Mouse (Mus musculus) neural tube, embryonic 11.5 days (tissue): Measurements from ENCODE around the gene Abcc2. TPM values are rescaled to one million over a fixed set of nuclear protein-coding genes. Genes with fewer than 3 reads are reported as not detected.
A peak's percentile ranks its signal among the peaks of the same experiment; 100 is the strongest.

Experiments used
- ATAC-seq: fragments of 200-750 bp; cut with Nextera tagmentation; 2 replicates; pipeline ENCODE4 v1.8.0; 2017; ENCODE audit warnings: moderate number of reproducible peaks, mild to moderate bottlenecking, moderate TSS enrichment, moderate library complexity; ENCODE audit not compliant: insufficient read depth, low FRiP score, low TSS enrichment
- DNase-seq: peaks from one replicate; pipeline ENCODE4 v3.0.0-alpha.2; 2015; ENCODE audit warnings: low spot score
- H3K27ac ChIP-seq: fragments of 300-500 bp; sonication (generic); 2 replicates; pipeline ENCODE4 v1.5.1; 2014; ENCODE audit warnings: low read depth, mild to moderate bottlenecking, low read length
- H3K27me3 ChIP-seq: fragments of 300-500 bp; sonication (generic); 2 replicates; pipeline ENCODE4 v1.6.1; 2014; ENCODE audit warnings: mild to moderate bottlenecking, low read length, mixed read lengths; ENCODE audit not compliant: control insufficient read depth, insufficient read depth
- H3K36me3 ChIP-seq: fragments of 300-500 bp; sonication (generic); 2 replicates; pipeline ENCODE4 v1.6.1; 2014; ENCODE audit warnings: mild to moderate bottlenecking, low read length, moderate library complexity, mixed read lengths; ENCODE audit not compliant: control insufficient read depth, insufficient read depth
- H3K4me1 ChIP-seq: fragments of 300-500 bp; sonication (generic); 2 replicates; pipeline ENCODE4 v1.6.1; 2014; ENCODE audit warnings: low read length, mixed read lengths; ENCODE audit not compliant: control insufficient read depth, insufficient read depth
- H3K4me2 ChIP-seq: fragments of 300-500 bp; sonication (generic); 2 replicates; pipeline ENCODE4 v1.6.1; 2014; ENCODE audit warnings: low read depth, mild to moderate bottlenecking, moderate library complexity
- H3K4me3 ChIP-seq: fragments of 300-500 bp; sonication (generic); 2 replicates; pipeline ENCODE4 v1.5.1; 2014; ENCODE audit warnings: low read depth, low read length
- H3K9ac ChIP-seq: fragments of 300-500 bp; sonication (generic); 2 replicates; pipeline ENCODE4 v1.6.1; 2014; ENCODE audit warnings: mild to moderate bottlenecking, low read length
- H3K9me3 ChIP-seq: fragments of 300-500 bp; sonication (generic); 2 replicates; pipeline ENCODE4 v1.6.1; 2016; ENCODE audit warnings: low read length; ENCODE audit not compliant: control insufficient read depth
- WGBS: fragments of 180-500 bp; shearing (Covaris S2); extraction: QIAGEN DNeasy Blood & Tissue Kit; methylation state at CpG from one replicate; pipeline ENCODE4 v1.1.7; 2014; 5-methylcytosine and 5-hydroxymethylcytosine counted together
- polyA plus RNA-seq: library from polyadenylated mRNA; unstranded; fragments of >200 nt; fragmentation: Nextera tagmentation; extraction: Ambion mirVana; gene quantifications from 2 replicates; pipeline ENCODE4 v1.2.1, GENCODE M21; 2014

Abcc2 gene
- polyA plus RNA-seq, 1 experiment from 2014 or later = 0.16 TPM

DNA sequence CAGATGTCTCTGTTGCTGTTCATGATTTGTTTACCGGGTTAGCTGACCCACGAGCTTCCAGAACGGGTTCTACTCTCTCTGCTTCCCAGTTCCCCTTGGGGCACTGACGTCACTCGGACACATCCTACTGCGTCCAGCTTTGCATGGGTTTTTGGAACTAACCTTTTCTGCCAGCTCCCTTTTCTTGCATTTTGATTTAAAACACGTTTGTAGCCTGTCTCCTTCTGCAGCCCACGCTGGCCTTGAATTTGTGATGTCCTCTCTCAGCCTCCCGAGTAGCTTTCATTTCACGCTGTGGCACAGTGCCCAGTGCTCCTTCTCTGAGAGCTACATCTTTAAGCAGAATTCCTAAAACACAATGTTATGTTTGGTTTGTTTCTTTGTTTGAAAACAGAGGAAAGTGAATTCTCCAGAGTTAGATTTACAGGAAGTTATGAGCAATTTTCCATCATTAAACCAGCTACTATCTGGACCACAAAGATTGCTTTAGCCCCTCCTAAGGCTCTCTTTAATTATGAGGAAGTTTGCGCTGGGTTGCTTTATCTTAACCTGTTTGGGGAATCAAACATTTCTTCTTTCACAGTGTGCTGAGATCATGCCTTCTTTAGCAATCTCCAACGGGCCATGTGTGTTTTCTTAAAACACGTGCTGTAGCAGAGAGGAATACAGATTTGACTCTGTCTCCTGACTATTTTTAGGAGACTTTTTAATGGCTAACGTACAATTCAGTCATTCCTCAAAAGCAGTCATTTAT is 33.8 kb downstream of the Abcc2 start:
- Histone ChIP-seq H3K27me3 (no peaks in the 10 kb centered on the region), H3K4me2 (no peak overlapping the region), H3K4me1 (no peaks in the 10 kb centered on the region), H3K9ac (no peak overlapping the region), H3K4me3 (no peak overlapping the region), H3K9me3 (no peaks in the 10 kb centered on the region), H3K27ac (no peak overlapping the region), H3K36me3 (no peaks in the 10 kb centered on the region)
- WGBS = 81% methylated on average over 14 of the region's 14 CpGs
- no peak for DNase-seq
- ATAC-seq = no peak

DNA sequence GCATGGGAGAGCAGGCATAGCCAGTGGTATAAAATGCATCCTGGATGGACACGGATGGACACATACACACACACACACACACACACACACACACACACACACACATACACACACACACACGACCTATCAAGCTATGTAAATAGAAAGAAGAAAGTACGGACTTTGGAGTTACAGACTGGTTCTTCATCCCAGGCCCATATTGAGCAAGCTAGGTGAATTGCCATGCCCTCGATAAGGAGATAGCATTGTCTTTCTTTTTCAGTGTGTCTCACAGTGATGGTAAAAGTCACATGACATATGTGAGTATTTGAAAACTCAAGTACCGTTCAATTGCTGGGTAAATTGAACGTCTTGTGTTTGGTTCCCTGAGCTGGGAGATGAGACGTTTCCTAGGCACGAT is 44.9 kb downstream of the Abcc2 start:
- no peaks in the 10 kb centered on the region for H3K9me3 ChIP-seq
- ATAC-seq (no peak), DNase-seq (no peak)
- H3K4me3 ChIP-seq = no peak overlapping the region
- no peak overlapping the region for H3K4me2 ChIP-seq
- H3K36me3 ChIP-seq = no peaks in the 10 kb centered on the region
- no peaks in the 10 kb centered on the region for H3K27me3 ChIP-seq
- WGBS = 80% methylated on average over 8 of the region's 8 CpGs
- H3K27ac ChIP-seq = no peak overlapping the region
- H3K4me1 ChIP-seq = no peaks in the 10 kb centered on the region
- no peak overlapping the region for H3K9ac ChIP-seq

- Histone ChIP-seq H3K4me3 (no peak overlapping the region), H3K9ac (peak overlapping the region; percentile 39), H3K27me3 (no peaks in the 10 kb centered on the region), H3K27ac (no peak overlapping the region), H3K36me3 (no peaks in the 10 kb centered on the region), H3K4me1 (no peaks in the 10 kb centered on the region), H3K9me3 (no peaks in the 10 kb centered on the region), H3K4me2 (no peak overlapping the region)
- WGBS = 29% methylated on average over 21 of the region's 21 CpGs
- DNase-seq (peak; percentile 83), ATAC-seq (no peak)
Observed at GRCm38 (mm10) chr19:43832425-43833069, 50.6 kb downstream of the Abcc2 start.

DNA sequence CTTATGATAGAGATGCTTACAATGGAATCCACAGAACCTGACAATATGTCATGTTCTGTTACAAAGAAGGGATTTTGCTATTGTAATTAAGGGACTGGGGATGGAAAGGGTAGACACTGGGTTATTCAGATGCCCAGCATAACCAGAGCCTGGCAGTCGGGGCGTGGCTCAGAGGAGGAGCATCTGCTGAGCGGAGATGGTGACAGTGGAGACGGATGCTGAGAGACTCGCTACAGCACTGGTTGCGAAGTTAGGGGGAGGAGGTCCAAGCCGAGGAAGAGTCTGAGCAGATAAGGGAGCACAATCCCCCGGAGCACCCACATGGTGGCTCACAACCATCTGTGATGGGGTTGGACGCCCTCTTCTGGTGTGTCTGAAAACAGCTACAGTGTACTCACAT is 61.2 kb downstream of the Abcc2 start:
- H3K9me3 ChIP-seq = no peaks in the 10 kb centered on the region
- no peak overlapping the region for H3K4me3 ChIP-seq
- H3K27me3 ChIP-seq = no peaks in the 10 kb centered on the region
- no peak overlapping the region for H3K4me2 ChIP-seq
- WGBS = 88% methylated on average over 9 of the region's 9 CpGs
- H3K9ac ChIP-seq = no peak overlapping the region
- DNase-seq (no peak), ATAC-seq (no peak)
- H3K36me3 ChIP-seq = peaks cover 9% of the 10 kb centered on the region
- H3K4me1 ChIP-seq = no peaks in the 10 kb centered on the region
- H3K27ac ChIP-seq = no peak overlapping the region

DNA sequence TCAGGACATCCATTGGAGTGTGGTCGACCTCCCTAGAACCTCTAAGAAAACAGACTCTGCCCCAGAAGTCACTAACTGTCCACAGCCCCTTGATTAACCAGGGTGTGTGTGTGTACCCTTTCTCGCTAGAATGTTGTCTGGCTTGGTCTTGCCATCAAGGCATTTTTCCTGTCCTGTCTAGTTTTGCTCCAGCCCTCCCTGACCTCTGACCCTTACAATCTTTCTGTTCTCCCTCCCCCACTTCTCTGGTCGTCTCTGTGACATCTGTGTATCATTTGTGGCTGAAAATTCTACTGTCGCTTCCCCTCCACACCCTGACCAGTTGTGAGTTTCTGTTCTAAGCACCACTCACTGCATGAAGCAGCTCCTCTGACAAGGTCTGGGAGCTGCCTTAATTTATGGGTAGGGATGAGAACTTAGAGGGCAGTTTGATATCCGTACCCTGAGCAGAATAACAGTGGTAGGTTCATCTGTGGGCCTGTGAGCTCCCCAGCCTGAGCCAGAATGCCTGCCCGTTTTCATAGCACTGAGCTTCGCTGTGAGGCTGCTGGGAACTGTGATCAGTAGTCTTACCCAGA is 63.4 kb downstream of the Abcc2 start:
- Histone ChIP-seq H3K4me1 (no peaks in the 10 kb centered on the region), H3K4me2 (no peak overlapping the region), H3K36me3 (peaks cover 19% of the 10 kb centered on the region), H3K27me3 (no peaks in the 10 kb centered on the region), H3K9me3 (no peaks in the 10 kb centered on the region), H3K9ac (no peak overlapping the region), H3K27ac (no peak overlapping the region), H3K4me3 (no peak overlapping the region)
- no peak for ATAC-seq
- WGBS = 55% methylated on average over 7 of the region's 7 CpGs
- no peak for DNase-seq

- Histone ChIP-seq H3K27ac (no peak overlapping the region), H3K36me3 (peaks cover 22% of the 10 kb centered on the region), H3K4me2 (no peak overlapping the region), H3K9me3 (no peaks in the 10 kb centered on the region), H3K4me1 (no peaks in the 10 kb centered on the region), H3K27me3 (no peaks in the 10 kb centered on the region), H3K9ac (no peak overlapping the region), H3K4me3 (no peak overlapping the region)
- no peak for ATAC-seq
- no peak for DNase-seq
- WGBS = 90% methylated on average over 15 of the region's 15 CpGs
Observed at GRCm38 (mm10) chr19:43847056-43847455, 65.1 kb downstream of the Abcc2 start.

DNA sequence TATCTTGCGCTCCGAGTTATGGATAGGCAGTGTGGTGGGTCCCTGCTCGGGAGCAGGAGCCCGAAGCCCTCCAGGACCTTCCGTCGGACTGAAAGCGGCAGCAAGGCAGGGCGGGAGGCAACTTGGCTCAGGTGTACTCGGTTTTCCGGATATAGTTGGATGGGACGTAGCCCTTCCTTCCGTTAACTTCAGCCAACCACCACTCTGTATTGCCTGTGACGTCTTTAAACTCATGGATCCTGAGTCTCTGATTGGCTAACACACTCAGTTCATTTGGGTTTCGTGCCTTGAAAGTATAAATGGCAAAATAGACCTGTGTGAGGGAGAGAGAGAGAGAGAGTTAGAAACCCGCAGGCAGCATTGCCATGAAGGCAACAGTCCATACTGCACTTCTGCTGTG is 66.0 kb downstream of the Abcc2 start:
- H3K4me2 ChIP-seq = no peak overlapping the region
- no peaks in the 10 kb centered on the region for H3K27me3 ChIP-seq
- H3K4me1 ChIP-seq = no peaks in the 10 kb centered on the region
- DNase-seq (no peak), ATAC-seq (no peak)
- H3K27ac ChIP-seq = no peak overlapping the region
- no peak overlapping the region for H3K4me3 ChIP-seq
- no peaks in the 10 kb centered on the region for H3K9me3 ChIP-seq
- peaks cover 24% of the 10 kb centered on the region for H3K36me3 ChIP-seq
- no peak overlapping the region for H3K9ac ChIP-seq
- WGBS = 94% methylated on average over 15 of the region's 15 CpGs

DNA sequence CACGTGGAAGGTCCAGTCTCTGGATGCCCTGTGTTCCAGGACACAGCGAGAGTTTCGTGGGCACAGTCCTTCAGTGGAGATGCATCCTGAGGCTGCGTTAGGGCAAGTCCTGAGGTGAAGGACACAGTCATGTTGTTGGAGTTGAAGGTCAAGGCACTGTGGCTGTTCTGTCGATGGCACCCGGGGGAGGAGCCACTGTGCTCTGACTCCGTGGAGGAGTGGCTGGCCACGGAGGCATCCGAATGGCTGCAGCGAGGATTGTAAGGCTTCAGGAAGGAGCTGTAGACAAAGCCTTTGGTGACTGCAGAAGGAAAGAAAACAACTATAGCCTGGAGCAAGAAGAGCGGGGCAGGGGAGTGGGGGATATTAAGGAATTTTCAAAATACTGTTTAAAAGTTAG is 68.0 kb downstream of the Abcc2 start:
- no peak for ATAC-seq
- no peaks in the 10 kb centered on the region for H3K9me3 ChIP-seq
- no peak overlapping the region for H3K4me3 ChIP-seq
- 94% methylated on average over 11 of the region's 11 CpGs for WGBS
- H3K4me2 ChIP-seq = no peak overlapping the region
- H3K4me1 ChIP-seq = no peaks in the 10 kb centered on the region
- H3K9ac ChIP-seq = no peak overlapping the region
- no peak overlapping the region for H3K27ac ChIP-seq
- no peaks in the 10 kb centered on the region for H3K27me3 ChIP-seq
- H3K36me3 ChIP-seq = peaks cover 28% of the 10 kb centered on the region
- no peak for DNase-seq
